Mouse (Mus musculus) mesoderm, embryonic 11.5 days (tissue): ENCODE results near the gene Dsel.
A peak's percentile ranks its signal among the peaks of the same experiment; 100 is the strongest.

Source experiments
- DNase-seq: peaks from one replicate; pipeline ENCODE4 v3.0.0-alpha.2; 2012; ENCODE audit warnings: low read depth, low spot score

Dsel gene

DNA sequence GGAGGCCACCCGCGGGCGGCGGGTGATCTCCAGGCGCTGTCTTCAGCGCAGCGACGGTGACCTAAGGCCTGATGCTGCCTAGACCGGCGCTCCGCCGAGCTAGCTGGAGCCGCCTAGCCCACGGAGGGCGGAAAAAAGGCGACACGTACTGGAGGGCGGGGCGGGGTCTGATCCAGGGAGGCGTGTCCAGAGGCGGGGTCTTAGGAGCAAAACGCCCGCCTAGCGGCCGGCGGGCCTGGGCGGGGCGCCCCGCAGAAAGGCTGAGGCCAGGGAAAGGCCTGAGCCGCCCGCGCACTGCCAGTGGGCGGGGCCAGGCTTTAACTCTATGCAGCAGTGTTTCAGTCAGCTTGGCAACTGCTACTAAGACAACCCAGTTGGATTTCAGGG, at the start of gene Dsel:
Dsel (minus strand) TSS at position 140 of the 387 bp plus-strand sequence.
- peak; percentile 95 for DNase-seq

DNA sequence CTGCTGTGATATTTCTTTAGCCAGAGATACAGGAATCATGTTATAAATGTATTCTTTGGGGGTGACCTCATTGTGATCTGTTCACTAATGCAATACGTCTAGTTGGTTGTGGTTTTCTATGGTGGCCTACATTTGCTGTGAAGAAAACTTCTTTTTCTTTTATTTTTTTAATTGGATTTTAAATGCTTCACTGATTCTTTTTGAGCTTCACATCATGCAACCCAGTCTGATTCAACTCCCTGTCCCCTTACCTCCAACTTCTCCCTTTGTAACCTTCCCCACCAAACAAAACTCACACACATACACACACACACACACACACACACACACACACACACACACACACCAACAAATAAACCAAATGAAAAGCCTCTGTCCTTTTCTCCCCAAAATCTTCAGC, 46.7 kb upstream of the Dsel start:
- DNase-seq = no peak

DNA sequence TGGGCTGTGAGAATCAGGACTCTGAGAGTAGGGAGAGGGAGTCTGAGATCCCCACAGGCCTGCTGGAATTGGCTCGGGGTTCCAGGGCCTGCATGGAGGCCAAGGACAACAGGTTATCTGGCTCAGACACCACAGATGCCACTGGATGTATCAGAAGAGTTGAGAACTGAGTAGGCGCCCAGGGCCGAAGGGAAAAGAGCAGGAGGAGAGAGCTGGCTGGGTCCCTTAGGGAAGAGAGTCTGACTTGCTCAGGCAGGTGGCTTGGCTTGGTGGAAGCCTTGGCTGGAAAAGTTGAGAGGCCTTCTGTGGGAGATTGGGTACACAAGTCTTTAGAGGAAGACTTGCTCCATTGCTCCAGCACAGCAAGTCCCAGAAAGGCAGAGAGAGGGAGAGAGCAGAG, 18.6 kb upstream of the Dsel start:
- DNase-seq = no peak

DNA sequence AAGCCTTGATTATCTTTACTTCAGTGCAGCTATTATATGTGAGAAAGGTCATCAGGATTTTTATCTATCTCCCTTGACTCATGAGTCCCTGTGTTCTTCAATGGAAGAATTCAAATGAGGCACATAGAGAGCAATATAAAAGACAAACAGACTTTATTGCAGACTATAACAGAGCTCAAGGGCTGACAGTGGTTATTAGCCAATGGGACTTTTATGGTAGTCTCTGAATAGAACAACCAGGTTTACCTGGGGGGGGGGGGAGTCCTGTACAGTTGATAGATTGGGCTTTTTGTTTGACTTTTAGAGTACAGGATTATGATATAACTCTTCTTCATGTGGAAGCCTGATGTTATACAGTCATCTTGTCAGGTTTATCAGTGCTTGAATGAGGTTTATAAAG, 11.1 kb upstream of the Dsel start:
- no peak for DNase-seq

DNA sequence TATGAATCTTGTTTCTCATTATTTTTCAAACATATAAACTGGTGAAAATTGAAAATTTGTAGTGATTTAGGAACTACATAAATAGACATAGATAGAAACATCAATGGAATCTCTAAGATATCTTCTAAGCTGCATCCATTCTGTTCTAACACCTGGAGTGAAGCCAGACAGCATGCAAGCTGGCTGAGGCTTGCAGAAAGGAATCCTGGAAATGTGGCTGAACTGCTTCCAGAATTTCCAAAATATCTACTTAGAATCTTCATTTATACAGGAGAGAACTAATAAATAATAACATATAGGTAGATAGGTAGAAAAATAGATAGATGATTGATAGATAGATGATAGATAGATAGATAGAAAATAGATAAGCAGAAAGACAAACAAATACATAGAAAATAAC, 8.5 kb upstream of the Dsel start:
- DNase-seq = no peak

DNA sequence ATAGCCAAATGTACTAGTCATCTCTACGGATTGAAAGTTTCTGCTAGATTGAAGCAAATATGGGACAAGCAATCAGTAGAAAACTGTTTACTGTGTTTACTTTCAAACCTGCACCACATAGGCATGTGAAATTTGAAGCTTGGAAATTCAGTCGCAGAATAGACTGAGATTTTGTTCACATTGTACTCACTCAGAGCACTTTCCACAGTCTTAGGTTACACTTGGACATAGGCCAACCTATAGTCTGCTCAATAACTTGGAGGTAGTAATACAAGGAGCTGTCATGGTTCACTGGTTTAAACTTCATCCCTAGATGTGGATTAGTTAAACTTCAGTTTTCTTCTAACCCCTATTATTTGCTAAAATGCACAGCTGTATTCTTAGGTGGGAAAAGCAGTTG, 749 bp upstream of the Dsel start:
- no peak for DNase-seq

DNA sequence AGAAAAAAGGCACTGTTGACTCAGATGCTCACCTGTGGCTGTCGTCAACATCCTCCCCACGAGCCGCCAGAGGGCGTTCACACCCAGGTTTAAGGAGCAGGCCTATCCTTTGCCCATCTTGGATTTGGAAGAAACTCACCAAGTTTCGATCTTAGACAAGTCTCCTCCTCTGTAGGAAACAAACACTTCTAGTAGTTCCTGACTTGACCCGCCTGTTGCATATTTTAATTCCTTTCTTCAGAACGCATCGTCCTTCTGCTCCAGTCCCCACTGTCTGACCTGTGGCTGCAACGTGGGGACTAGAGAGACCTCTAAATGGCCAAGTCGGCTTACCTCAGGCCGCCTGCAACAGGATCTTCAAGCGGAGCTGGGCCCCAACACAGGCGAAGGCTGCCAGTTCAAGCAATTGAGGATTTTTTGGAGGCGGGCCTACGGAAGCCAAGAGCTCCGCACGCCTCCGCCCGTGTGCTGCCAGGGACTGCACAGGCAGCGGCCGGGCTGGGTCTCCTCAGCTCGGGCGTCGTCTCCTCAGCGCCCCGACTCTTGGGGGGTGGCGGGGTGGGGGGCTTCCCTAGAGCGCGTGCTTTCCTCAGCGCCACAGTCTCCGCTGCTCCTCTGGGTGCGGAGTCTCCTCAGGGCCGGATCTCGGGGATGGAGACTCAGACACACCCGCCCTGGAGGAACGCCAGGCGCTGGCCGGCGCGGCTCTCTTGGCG, 497 bp downstream of the Dsel start:
- peak; percentile 86 for DNase-seq

DNA sequence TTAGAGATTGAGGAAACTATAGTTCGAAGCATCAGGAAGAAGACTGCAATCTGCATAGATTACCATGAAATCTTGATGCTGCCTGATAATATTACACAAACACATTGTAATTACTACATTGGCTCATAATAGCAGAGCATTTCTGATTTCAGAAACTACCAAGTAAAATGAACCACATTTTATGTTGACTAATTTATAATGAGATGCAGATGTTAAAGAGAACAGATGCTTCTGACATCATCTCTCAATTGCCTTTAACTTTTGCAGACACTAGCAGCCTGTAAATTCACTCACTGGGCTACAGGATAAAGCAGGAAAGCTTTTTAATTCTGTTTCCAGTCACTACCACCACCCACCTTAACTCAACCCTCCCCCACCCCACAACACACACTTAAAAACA, 6.9 kb downstream of the Dsel start:
- DNase-seq = no peak

DNA sequence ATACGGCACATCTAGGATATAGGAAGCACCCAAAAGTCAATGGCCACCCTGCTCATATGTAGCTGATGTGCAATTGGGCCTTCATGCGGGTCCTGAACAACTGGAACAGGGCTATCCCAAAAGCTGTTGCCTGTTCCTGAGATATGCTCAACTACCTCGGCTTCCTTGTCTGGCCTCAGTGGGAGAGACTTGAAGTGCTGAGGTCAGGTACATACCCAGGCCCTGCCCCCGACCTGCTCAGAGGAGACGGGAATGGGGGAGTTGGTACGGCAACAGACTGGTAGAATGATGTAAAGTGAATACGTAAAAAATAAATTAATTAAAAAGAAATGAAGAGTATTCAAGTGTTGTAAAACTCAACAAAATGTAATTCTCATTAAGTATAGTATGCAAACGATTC, 12.3 kb downstream of the Dsel start:
- no peak for DNase-seq

DNA sequence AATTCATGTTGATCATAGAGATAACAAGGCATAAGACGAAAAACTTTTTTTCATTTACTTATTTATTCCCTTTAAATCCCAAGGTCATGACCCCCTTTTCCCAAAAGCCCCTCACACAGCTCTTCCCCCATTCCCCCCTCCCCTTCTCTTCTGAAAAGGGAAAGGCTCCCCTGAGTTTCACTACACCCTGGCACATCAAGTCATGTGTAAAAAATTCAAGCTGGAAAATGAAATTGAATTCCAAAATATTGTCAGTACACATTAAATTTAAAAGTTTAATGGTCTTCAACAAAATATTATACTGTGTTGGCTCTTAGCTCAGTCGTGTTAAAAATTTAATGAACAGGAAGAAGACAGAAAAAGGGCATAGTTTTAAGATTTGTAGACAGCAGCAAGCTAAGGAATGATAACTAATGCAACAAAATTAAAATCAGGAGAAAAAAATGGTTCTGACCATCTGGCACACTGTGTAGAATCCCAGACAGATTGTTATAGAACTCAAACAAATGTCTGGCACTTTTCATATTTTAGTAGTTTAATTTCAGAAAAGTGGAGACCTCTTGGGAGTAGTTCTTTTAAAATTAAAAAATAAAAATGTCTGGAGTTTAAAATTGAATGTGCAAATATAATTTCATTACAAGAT, 31.0 kb downstream of the Dsel start:
- no peak for DNase-seq
